Mouse (Mus musculus) embryonic stem cell, embryonic (primary cell): ENCODE data around the gene Fam83g.

Source experiments
- CTCF ChIA-PET, 4 experiments: fragments of 300-600 bp in 2 of 4; fragments of 350-600 bp in 2 of 4; sonication (Branson Sonifier 250); formaldehyde crosslinking; loops; one replicate each; lab custom pipeline; 2022; ENCODE audit warnings: inconsistent platforms in 2 of 4; lab: Charles Lee
- POLR2A ChIA-PET, 4 experiments: fragments of 300-600 bp in 2 of 4; fragments of 350-600 bp in 2 of 4; sonication (Branson Sonifier 250); formaldehyde crosslinking; loops; one replicate each; lab custom pipeline; 2022; ENCODE audit warnings: antibody characterized with exemption in 4 of 4, inconsistent platforms in 1 of 4; lab: Charles Lee

Fam83g gene

GRCm38 (mm10) chr11:61660806-61661392 is 23.0 kb upstream of the Fam83g start:
- POLR2A ChIA-PET, result interaction anchor here in 2 of 4 experiments (0.9 to 1.1 kb wide), 2 partner anchors 13 to 76 kb away, joined by 3 to 4 read pairs; no protein-coding TSS in a partner anchor
- CTCF ChIA-PET, result interaction anchor here in 3 of 4 experiments (0.6 to 0.7 kb wide), 4 partner anchors 13 to 611 kb away, joined by 3 to 4 read pairs (median 3); no protein-coding TSS in a partner anchor

GRCm38 (mm10) chr11:61662189-61662588 is 21.7 kb upstream of the Fam83g start:
- CTCF ChIA-PET, result interaction anchor here in 1 of 4 experiments (0.6 kb wide), 1 partner anchor 84 kb away, joined by 3 read pairs; no protein-coding TSS in a partner anchor
- POLR2A ChIA-PET, result no interaction called here

GRCm38 (mm10) chr11:61665401-61665800 is 18.5 kb upstream of the Fam83g start:
- CTCF ChIA-PET, result interaction anchor here (0.6 to 6.0 kb wide), 30 partner anchors 9 to 257 kb away, joined by 3 to 68 read pairs (median 3); partner anchors contain the start of gene Grap (in 1 of the 4)
- POLR2A ChIA-PET, result interaction anchor here in 3 of 4 experiments (0.7 to 1.9 kb wide), 13 partner anchors 10 to 96 kb away, joined by 3 to 12 read pairs (median 4); partner anchors contain the start of gene Prpsap2 (in 1 of the 3)

GRCm38 (mm10) chr11:61665991-61666799 is 17.7 kb upstream of the Fam83g start:
- ChIA-PET POLR2A (interaction anchor here in 2 of 4 experiments (0.6 to 1.9 kb wide), 14 partner anchors 9 to 846 kb away, joined by 3 to 12 read pairs (median 4); partner anchors contain the start of gene Prpsap2 (in 1 of the 2)), CTCF (interaction anchor here (0.6 to 6.0 kb wide), 30 partner anchors 8 to 258 kb away, joined by 3 to 68 read pairs (median 4); partner anchors contain the start of gene Grap (in 1 of the 4))

GRCm38 (mm10) chr11:61667248-61667647 is 16.6 kb upstream of the Fam83g start:
- CTCF ChIA-PET, result interaction anchor here in 3 of 4 experiments (1.6 to 6.0 kb wide), 4 partner anchors 8 to 47 kb away, joined by 3 to 68 read pairs (median 33); no protein-coding TSS in a partner anchor
- POLR2A ChIA-PET, result interaction anchor here in 2 of 4 experiments (0.5 to 2.4 kb wide), 6 partner anchors 8 to 856 kb away, joined by 3 to 6 read pairs (median 4); partner anchors contain the start of genes Fam83g (in 2 of the 2) and Shmt1 (in 1 of the 2)

- ChIA-PET CTCF (interaction anchor here in 3 of 4 experiments (1.6 to 6.0 kb wide), 4 partner anchors 9 to 47 kb away, joined by 3 to 68 read pairs (median 33); no protein-coding TSS in a partner anchor), POLR2A (interaction anchor here in 2 of 4 experiments (0.9 to 2.4 kb wide), 5 partner anchors 8 to 401 kb away, joined by 3 to 6 read pairs (median 5); partner anchors contain the start of genes Fam83g (in 2 of the 2) and Aldh3a2 (in 1 of the 2))
Measured at GRCm38 (mm10) chr11:61667782-61668181, 16.1 kb upstream of the Fam83g start.

GRCm38 (mm10) chr11:61669492-61670490 is 14.1 kb upstream of the Fam83g start:
- ChIA-PET POLR2A (interaction anchor here in 3 of 4 experiments (1.0 to 3.3 kb wide), 4 partner anchors 14 to 21 kb away, joined by 3 to 16 read pairs (median 5); partner anchors contain the start of gene Fam83g (in 2 of the 3)), CTCF (interaction anchor here in 1 of 4 experiments (1.3 to 6.0 kb wide), 2 partner anchors 44 to 69 kb away, joined by 3 to 68 read pairs; no protein-coding TSS in a partner anchor)

GRCm38 (mm10) chr11:61671781-61672383 is 12.0 kb upstream of the Fam83g start:
- POLR2A ChIA-PET, result interaction anchor here in 3 of 4 experiments (0.6 to 3.3 kb wide), 10 partner anchors 11 to 375 kb away, joined by 3 to 16 read pairs (median 4); partner anchors contain the start of genes Fam83g (in 2 of the 3) and Mapk7 (in 1 of the 3)
- CTCF ChIA-PET, result interaction anchor here (0.5 to 1.9 kb wide), 13 partner anchors 11 to 259 kb away, joined by 3 to 7 read pairs (median 4); partner anchors contain the start of genes Fam83g (in 1 of the 4) and Mapk7 (in 1 of the 4)

GRCm38 (mm10) chr11:61673686-61674085 is 10.2 kb upstream of the Fam83g start:
- CTCF ChIA-PET, result interaction anchor here (0.5 to 4.1 kb wide), 38 partner anchors 8 to 1288 kb away, joined by 3 to 45 read pairs (median 4); partner anchors contain the start of genes Fam83g (in 2 of the 4), Mapk7 (in 1 of the 4) and Rnf112 (in 1 of the 4)
- POLR2A ChIA-PET, result interaction anchor here in 3 of 4 experiments (0.6 to 4.2 kb wide), 14 partner anchors 8 to 152 kb away, joined by 3 to 104 read pairs (median 6); partner anchors contain the start of genes Fam83g (in 3 of the 3) and Prpsap2 (in 1 of the 3)

GRCm38 (mm10) chr11:61674151-61674838 is 9.6 kb upstream of the Fam83g start:
- CTCF ChIA-PET, result interaction anchor here (0.5 to 4.1 kb wide), 50 partner anchors 9 to 1786 kb away, joined by 3 to 45 read pairs (median 4); partner anchors contain the start of genes Fam83g (in 3 of the 4) and Mapk7 (in 1 of the 4)
- POLR2A ChIA-PET, result interaction anchor here in 3 of 4 experiments (0.6 to 4.2 kb wide), 23 partner anchors 9 to 431 kb away, joined by 3 to 104 read pairs (median 5); partner anchors contain the start of genes Fam83g (in 3 of the 3), Epn2 (in 1 of the 3), Grap (in 1 of the 3) and Prpsap2 (in 1 of the 3)

- POLR2A ChIA-PET, result interaction anchor here in 3 of 4 experiments (0.6 to 4.2 kb wide), 26 partner anchors 9 to 500 kb away, joined by 3 to 104 read pairs (median 4); partner anchors contain the start of genes Fam83g (in 3 of the 3), Grap (in 2 of the 3), Prpsap2 (in 2 of the 3) and Usp22 (in 2 of the 3)
- CTCF ChIA-PET, result interaction anchor here (0.5 to 4.1 kb wide), 36 partner anchors 9 to 1786 kb away, joined by 3 to 45 read pairs (median 5); partner anchors contain the start of genes Fam83g (in 3 of the 4), Mapk7 (in 1 of the 4) and Prpsap2 (in 1 of the 4)
Measured at GRCm38 (mm10) chr11:61674839-61675159, 9.1 kb upstream of the Fam83g start.

GRCm38 (mm10) chr11:61675332-61675731 is 8.6 kb upstream of the Fam83g start:
- CTCF ChIA-PET, result interaction anchor here (0.5 to 4.1 kb wide), 29 partner anchors 8 to 819 kb away, joined by 3 to 45 read pairs (median 5); partner anchors contain the start of genes Fam83g (in 3 of the 4) and Prpsap2 (in 1 of the 4)
- POLR2A ChIA-PET, result interaction anchor here in 3 of 4 experiments (0.6 to 4.2 kb wide), 27 partner anchors 9 to 1275 kb away, joined by 3 to 104 read pairs (median 4); partner anchors contain the start of genes Fam83g (in 3 of the 3), Grap (in 2 of the 3), Prpsap2 (in 2 of the 3) and Usp22 (in 2 of the 3)

- CTCF ChIA-PET, result interaction anchor here (1.4 to 4.1 kb wide), 7 partner anchors 7 to 38 kb away, joined by 4 to 45 read pairs (median 17); partner anchors contain the start of gene Fam83g (in 1 of the 4)
- POLR2A ChIA-PET, result interaction anchor here in 3 of 4 experiments (1.1 to 4.2 kb wide), 14 partner anchors 8 to 141 kb away, joined by 3 to 104 read pairs (median 6); partner anchors contain the start of genes Fam83g (in 3 of the 3), Prpsap2 (in 2 of the 3) and Epn2 (in 1 of the 3)
Measured at GRCm38 (mm10) chr11:61676216-61676854, 7.6 kb upstream of the Fam83g start.

GRCm38 (mm10) chr11:61677709-61678108 is 6.2 kb upstream of the Fam83g start:
- POLR2A ChIA-PET, result interaction anchor here in 1 of 4 experiments (0.5 kb wide), 1 partner anchor 26 kb away, joined by 3 read pairs; no protein-coding TSS in a partner anchor

More at GRCm38 (mm10) chr11:61677709-61678108, 6.2 kb upstream of the Fam83g start:
- CTCF ChIA-PET, result interaction anchor here in 2 of 4 experiments (0.6 to 1.3 kb wide), 2 partner anchors 9 to 37 kb away, joined by 3 to 4 read pairs; no protein-coding TSS in a partner anchor
